Mouse (Mus musculus): ENCODE data around the gene Atl3.
"Not testable (repeated sequence)": the region's sequence is repeated elsewhere in the genome, so short reads cannot be mapped to it uniquely, and the experiment has no call there.

The Atl3 gene

DNA sequence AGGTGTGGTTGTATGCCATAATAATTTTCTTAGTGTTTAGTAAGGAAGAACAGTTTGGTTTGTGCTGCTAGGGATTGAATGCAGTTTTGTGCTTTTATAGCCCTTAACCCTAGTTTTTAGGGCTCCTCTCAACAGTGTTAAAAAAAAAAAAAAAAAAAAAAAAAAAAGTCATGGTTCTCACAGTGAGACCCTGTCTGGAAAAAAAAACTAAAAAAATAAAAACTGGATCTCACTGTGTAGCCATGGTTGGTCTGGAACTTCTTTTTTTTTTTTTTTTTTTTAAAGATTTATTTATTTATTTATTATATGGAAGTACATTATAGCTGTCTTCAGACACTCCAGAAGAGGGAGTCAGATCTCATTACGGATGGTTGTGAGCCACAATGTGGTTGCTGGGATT is 2.2 kb downstream of the Atl3 start:
- not testable (repeated sequence) for DNase-seq (ENCODE audit: extremely low read depth, low read depth, low spot score)

DNA sequence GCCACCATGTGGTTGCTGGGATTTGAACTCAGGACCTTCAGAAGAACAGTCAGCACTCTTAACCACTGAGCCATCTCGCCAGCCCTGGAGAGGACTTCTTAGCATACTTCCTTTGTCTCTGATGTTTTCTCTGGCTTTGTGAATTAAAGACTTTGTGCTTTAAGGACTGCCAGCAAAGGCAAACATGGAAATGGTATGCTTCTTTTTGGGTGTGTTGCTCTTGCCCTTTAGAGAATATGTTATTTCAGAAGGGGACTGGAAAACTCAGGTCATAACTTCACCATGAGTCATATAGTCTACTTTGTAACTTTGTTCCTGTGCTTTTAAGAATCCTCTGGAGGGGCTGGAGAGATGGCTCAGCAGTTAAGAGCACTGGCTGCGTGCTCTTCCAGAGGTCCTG is 5.0 kb downstream of the Atl3 start:
- DNase-seq (ENCODE audit: extremely low read depth, low read depth, low spot score) = no peak

DNA sequence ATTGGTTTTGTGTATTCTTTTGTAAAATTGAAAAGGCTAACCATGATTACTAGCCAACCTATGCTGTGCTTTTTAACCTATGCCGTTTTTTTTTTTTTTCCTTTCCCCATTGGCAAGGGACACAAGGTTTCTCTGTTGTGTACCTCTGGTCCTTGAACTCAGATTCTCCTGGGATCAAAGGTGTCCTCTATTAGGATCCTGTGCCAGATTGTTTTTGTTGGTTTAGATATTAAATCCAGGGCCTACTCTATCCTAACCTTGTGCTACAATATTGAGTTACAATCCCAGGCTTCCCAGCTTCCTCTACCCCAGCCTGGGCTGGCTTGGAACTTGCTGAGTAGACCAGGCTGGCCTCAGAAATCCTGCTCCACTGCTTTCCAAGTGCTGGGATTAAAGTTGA is 6.9 kb downstream of the Atl3 start:
- DNase-seq (ENCODE audit: extremely low read depth, low read depth, low spot score) = no peak

DNA sequence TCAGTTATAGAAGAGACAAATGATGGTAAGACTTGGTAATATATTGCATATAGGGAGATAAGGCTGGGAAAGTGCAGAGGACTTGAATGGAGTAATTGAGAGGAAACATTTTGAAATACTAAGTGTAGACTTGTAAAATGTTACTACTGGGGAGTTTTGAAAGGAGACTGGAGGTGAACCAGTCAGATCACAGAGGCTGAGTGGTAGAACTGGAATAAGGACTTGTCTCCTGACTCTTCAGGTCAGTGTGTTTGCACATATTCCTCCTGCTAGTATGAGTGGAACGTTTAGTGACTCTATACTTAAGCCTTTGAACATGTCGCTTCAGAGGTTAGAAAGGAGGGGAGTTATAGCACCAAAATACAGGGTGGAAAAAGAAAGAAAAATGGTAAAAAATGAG is 8.6 kb downstream of the Atl3 start:
- DNase-seq (ENCODE audit: extremely low read depth, low read depth, low spot score) = peak; percentile 88

DNA sequence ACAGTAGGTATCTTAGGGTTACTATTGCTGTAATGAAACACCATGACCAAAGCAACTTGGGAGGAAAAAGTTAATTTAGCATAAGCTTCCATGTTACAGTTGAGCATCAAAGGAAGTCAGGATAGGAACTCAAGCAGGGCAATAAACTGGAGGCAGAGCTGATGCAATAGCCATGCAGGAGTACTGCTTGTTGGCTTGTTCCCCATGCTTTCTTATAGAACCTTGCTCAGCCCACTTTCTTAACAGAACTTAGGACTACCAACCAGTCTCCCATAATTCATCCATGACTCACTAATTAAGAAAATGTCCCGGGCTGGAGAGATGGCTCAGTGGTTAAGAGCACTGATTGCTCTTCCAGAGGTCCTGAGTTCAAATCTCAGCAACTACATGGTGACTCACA is 12.5 kb downstream of the Atl3 start:
- DNase-seq (ENCODE audit: extremely low read depth, low read depth, low spot score) = no peak

DNA sequence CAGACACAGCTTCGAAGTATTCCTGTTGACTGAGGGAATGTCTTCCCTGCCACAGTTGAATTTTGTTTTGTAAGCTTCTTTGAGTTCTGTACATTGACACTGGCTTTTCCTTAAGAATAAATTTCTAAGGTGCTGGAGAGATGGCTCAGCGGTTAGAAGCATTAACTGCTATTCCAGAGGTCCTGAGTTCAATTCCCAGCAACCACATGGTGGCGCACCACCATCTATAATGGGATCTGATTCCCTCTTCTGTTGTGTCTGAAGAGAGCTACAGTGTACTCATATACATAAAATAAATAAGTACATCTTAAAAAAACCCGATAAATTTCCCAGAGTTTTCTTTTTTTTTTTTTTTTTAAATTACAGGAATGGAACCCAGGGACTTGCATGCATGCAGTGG is 14.2 kb downstream of the Atl3 start:
- no peak for DNase-seq (ENCODE audit: extremely low read depth, low read depth, low spot score)

DNA sequence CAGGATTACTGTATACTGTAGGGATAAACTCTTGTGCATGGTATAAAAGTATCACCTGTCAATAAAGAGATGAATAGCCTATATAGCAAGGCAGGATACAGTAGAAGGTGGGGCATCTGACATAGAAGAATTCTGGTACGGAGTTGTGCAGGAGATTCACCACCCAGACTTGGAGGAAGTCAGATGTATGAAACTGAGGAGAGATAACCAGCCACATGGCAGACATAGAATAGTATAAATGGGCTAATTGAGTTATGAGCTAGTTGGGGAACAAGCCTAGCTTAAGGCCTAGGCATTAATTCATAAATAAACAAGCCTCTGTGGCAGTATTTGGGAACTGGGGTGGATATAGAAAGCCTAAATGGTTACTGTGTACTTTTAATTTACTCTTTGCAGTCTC is 22.6 kb downstream of the Atl3 start:
- DNase-seq (ENCODE audit: extremely low read depth, low read depth, low spot score) = no peak

DNA sequence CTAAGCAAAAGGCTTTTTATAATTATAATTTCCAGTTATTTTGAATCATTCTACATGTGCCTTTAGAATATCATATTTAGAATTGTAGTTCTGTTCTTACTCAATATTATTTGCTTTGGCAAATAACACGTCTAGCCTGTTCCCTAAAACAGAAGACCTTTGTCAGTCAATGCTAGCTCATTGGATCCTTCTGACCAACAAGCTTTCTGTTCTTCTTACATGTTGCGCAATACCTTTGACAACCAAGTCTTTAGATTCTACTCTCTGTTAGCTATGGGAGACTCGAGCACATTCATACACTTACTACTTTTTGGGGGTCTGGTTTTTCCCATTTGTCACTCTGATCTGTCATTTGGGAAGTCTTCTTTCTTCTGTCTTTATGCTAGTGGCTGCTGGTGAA is 27.8 kb downstream of the Atl3 start:
- DNase-seq (ENCODE audit: extremely low read depth, low read depth, low spot score) = no peak

DNA sequence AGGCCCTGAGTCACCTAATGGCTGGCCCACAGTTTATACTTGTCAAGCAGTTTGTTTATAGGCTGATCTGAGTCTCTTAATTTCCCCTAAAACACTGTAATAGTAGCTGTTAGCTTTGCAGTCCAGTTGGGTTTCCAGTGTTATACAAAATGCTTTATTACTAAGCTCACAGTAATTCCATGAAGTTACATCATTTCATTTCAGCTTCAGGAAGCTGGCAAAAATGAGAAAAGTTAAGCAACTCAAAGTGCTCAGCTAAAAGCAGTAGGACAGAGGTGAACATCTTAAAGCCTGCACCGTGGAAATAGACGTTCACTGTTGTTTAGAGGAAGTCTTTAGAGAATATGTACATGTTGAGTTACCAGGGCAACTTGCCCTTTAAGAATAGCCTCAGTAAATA is 29.0 kb downstream of the Atl3 start:
- DNase-seq (ENCODE audit: extremely low read depth, low read depth, low spot score) = no peak

DNA sequence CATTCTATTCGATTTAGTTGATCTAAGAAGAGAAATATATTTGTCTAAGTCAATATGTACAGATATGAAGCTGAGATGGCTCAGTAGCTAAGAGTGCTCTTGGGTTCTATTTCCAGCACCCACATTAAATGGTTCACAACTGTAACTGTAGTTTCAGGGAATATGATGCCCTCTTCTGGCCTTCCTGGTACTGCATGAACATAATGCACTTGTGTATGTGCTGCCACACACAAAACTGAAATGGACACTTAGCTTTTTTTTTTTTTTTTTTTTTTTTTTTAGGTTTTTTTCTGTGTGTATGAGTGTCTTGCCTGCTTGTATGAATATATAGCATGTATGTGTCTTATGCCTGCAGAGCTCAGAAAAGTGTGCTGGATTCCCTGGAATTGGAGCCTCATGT is 29.5 kb downstream of the Atl3 start:
- DNase-seq (ENCODE audit: extremely low read depth, low read depth, low spot score) = no peak

DNA sequence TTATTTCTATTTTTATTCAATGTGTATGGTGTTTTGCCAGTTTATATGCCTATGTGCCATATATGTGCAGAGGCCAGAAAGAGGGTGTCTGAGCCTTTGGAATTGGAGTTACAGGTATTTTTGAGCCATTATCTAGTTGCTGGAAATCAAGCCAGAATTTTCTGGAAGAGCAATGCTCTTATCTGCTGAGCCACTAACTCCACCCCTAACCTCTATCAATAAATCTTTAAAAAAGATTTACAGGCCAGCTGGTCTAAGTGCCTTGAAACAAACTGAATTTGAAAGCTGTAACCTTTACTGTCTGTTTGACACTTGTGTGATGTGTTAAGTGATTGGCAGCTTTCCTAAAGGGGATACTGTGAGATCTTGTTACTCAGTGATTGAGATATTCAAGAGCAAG is 29.9 kb downstream of the Atl3 start:
- DNase-seq (ENCODE audit: extremely low read depth, low read depth, low spot score) = no peak

DNA sequence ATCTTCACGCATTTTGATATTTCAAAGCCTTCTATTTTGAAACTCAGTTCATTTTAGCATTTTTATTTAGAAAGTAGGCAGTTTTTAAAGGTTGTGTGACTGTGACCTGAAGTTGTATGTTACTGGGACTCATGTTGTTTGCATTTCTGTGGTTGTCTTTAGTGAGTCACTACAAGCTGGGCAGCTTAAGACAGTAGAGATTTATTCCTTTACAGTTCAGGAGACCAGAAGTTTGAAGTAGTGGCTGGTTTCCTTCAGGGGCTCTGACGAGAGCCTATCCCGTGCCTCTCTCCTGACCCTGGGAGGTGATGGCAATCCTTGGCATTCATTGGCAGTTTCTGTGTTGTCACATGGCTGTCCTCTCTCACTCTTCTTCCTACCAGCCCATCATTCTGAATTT is 31.0 kb downstream of the Atl3 start:
- DNase-seq (ENCODE audit: extremely low read depth, low read depth, low spot score) = no peak

DNA sequence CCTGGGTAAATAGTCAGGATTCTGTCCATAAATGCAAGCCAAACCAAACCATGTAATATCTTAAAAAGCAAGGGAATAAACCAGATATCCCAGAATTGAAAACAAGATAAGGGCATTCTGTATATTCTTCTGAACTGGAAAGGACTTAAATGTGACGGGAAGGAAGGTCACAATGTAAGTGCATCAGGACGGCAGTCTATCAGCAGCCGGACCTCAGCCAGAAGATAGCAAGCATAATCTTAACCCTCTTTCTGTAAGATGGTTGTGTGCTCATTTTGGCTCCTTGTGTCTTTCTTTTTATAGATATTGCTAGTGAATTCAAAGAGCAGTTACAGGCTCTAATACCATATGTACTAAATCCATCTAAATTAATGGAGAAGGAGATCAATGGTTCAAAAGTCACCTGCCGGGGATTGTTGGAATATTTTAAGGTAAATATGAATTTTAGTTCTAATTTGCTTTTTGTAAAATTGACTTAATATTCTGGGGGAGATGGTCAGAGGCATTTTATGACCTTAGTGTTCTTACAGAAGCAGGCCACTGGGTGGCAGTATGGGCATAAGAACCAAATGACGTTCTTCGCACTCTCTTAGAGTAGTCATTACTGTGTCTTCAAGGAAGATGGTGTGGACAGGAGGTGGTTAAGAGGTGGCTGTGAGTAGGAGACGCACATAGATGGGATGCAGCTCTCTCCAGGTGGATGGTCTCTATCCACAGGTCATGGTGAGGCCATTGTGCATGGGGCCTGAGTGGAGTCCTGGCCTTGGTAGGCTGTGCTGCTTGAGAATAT is 35.0 kb downstream of the Atl3 start:
- no peak for DNase-seq (ENCODE audit: extremely low read depth, low read depth, low spot score)

DNA sequence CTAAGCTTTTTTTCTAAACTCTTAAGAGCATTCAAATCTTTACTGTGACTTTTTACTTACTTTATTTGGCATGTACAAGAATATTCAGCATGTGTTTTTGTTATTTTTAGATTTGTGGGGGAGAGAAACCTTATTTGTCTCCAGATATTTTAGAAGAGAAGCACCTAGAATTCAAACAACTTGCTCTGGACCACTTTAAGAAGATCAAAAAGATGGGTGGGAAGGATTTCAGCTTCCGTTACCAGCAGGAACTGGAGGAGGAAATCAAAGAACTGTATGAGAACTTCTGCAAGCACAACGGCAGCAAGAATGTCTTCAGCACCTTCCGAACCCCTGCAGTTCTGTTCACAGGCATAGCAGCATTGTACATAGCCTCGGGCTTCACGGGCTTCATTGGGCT is 38.1 kb downstream of the Atl3 start:
- DNase-seq (ENCODE audit: extremely low read depth, low read depth, low spot score) = no peak

DNA sequence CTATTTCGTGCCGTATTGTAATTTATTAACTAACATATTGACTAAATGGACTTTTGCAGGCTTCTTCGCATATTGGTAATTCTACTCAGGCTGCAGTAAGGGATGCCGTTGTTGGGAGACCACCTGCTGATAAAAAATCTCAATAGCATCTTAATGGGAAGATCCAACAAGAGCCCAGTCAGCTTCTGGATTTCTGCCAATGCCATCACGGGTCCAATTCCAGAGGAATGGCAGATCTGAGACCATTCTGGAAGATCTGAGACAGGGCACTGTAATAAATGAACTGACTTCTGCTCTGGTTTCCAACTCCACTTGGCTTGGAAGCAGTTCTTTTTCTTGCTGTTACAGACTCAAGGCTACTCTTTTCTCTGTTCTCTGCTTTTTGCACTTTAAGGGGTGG is 40.1 kb downstream of the Atl3 start:
- no peak for DNase-seq (ENCODE audit: extremely low read depth, low read depth, low spot score)

DNA sequence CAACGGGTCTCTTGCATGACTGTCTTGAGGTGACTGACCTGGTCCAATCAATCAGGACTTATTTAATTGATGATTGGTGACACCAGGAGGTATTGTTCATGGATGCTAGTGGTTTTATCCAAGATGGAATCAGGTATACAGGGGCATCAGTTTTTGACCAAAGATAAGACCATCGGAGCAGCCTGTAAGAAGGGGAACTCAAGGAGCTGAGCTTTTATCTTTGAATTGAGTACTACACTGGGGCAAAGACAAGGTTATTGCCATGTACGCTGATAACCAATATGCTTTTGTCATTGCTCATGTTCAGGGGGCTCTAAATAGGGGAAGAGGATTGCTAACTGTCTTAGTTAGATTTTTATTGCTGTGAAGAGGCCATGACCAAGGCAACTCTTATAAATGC is 55.1 kb downstream of the Atl3 start:
- no peak for DNase-seq (ENCODE audit: extremely low read depth, low read depth, low spot score)

DNA sequence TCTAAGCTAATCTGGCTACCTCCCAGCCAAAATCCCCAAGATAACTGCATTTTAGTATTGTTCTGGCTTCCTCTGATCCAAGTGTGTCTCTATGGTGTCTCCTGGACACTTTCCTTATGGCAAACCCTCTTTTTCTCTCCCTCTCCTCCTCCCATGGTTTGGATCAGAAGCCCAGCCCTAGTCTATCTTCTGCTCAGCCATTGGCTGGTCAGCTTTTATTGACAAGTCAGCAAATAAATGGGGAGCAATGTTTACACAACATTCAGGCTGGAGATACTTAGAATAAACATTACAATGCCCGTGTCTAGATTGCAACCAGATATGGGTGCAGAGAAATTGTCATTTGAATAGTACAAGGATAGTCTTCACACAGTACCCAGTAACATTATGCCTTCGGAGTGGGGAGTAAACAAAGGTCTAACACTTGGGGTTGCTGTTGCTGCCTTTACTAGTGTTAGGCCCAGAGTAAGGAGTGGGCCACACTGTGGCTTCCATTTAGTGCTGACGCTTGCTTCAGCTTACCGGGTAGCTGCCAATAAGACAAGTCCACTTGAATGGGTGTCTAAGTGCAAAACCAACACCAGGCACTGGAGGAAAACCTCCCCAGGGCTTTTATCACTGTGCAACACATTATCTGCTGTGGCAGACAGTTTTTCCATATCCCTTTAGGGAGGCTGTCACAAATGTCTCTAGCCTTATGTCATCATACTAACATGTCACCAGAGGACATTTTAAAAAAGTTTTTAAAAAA is 57.9 kb downstream of the Atl3 start:
- DNase-seq (ENCODE audit: extremely low read depth, low read depth, low spot score) = no peak

DNA sequence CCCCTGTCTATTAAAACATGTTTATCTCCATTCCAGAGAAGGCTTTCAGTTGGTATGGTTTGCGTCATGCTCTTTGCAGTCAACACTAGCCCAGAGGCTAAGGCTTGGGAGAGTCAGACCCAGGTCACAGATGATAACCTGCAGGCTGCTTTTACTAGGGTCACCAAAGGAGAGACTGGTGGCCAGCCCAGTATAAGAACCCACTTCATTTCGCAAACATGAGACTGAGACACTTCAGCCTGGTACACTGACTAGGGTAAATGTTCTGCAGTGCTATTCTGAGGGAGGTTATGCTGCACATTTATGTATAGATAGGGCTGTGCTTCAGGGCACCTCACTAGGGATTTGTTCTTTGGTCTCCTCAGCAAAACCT is 58.4 kb downstream of the Atl3 start:
- DNase-seq (ENCODE audit: extremely low read depth, low read depth, low spot score) = no peak

DNA sequence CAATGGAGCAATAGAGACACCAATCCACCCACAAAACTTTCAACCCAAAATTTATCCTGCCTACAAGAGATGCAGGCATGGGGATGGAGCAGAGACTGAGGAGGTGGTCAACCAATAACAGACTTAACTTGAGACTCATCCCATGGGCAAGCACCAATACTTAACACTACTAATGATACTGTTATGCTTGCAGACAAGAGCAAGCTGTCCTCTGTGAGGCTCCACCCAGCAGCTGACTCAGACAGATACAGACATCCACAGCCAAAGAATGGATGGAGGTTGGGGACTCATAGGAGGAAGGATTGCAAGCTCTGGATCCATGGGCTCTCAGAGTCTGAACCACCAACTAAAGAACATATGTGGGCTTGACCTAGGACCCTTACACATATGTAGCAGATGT is 59.6 kb downstream of the Atl3 start:
- DNase-seq (ENCODE audit: extremely low read depth, low read depth, low spot score) = no peak

DNA sequence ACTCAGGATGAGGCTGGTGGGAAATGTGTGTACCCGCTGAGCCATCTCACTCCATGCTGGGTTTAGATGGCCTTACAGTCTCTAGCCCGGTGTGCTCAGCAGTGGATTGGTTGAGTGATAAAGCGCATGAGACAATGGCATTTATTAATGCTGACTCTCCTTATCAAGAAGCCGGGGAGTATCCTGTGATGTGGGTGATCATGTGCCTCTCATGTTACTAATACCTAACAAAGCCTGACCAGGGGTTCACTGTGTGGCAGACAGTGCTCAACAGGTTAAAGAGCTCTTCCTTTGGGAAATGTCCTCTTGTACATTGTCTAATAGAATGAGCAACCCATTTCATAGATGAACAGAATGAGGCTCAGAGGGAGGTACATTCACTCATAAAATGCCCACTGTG is 61.0 kb downstream of the Atl3 start:
- DNase-seq (ENCODE audit: extremely low read depth, low read depth, low spot score) = no peak

DNA sequence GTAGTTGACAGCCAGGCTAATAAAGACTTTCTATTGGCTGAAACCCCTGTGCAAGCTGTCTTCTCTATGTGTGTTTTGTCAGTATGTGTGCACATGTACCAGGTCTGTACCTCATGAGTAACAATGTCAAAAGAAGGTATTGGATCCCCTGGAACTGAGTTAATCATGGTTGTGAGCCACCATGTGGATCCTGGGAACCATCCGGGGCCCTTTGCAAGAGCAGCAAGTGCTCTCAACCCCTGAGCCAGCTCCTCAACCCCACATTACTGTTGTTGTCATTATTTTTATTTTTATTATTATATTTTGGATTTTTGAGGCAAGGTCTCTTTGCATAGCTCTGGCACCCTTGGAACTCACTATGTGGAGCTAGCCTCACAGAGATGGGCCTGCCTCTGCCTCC is 62.8 kb downstream of the Atl3 start:
- no peak for DNase-seq (ENCODE audit: extremely low read depth, low read depth, low spot score)

DNA sequence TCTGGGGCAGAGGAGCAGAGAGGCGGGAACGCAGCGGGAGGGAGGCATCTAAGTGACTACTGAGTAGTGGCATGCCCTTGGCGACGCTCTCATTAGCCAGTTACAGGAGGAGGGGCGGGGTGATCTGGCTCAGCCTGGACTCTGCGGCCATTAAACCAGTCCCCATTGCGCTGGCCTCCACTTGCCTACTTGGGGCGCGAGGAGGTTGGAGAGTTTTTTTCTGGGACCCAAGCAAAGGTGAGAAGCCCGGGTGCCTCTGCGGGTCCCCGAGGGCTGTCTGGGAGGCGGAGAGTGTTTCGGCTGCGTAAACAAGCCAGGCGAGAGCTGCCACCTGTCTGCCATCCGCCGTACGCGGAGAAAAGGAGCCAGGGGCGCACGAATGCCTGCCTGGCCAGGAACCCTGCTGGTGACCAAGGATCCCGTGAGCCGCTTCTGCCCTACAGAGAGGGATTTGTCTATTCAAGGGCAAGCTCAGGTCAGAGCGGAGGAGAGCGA is 63.5 kb downstream of the Atl3 start, which contains the start of gene Pla2g16:
Gene Pla2g16 (plus strand): TSS at position 132 of the 495 bp plus-strand sequence.
- DNase-seq (ENCODE audit: extremely low read depth, low read depth, low spot score) = peak; percentile 36

Measured in fat pad, adult 2 months (tissue).